Mouse (Mus musculus) heart, postnatal 25 days (tissue): Measurements from ENCODE around the gene Pgm2. TPM values are rescaled to one million over a fixed set of nuclear protein-coding genes. Genes with fewer than 3 reads are reported as not detected.

Experiments used
- DNase-seq: peaks from one replicate; pipeline ENCODE4 v3.0.0; 2022; ENCODE audit warnings: low spot score
- intact Hi-C: fragments of 180-260 bp; cut with DNase I; formaldehyde crosslinking; loops from one replicate; pipeline ENCODE4 v1.15.1; 2025
- microRNA-seq: library from miRNA; unstranded; fragments of <30 nt; microRNA quantifications from one replicate; pipeline ENCODE4 v1.2.0, GENCODE M21; 2022
- total RNA-seq, 2 experiments: library from RNA; stranded (reverse); gene quantifications; 2 replicates each; pipeline ENCODE4 v1.2.3; 2021

The Pgm2 gene
- total RNA-seq, 2 experiments from 2014 or later, result 5.7 to 6.8 TPM

- DNase-seq, result no peak
- intact Hi-C loops, result no loop called here
Observed at GRCm38 (mm10) chr5:64164414-64164813, 71.7 kb downstream of the Pgm2 start.

- intact Hi-C loops, result no loop called here
- DNase-seq, result no peak
Observed at GRCm38 (mm10) chr5:64165826-64166225, 73.1 kb downstream of the Pgm2 start.

GRCm38 (mm10) chr5:64168990-64169540, 76.3 kb downstream of the Pgm2 start:
- intact Hi-C loops, result no loop called here
- no peak for DNase-seq

- intact Hi-C loops, result no loop called here
- no peak for DNase-seq
Observed at GRCm38 (mm10) chr5:64172884-64173283, 80.1 kb downstream of the Pgm2 start.

GRCm38 (mm10) chr5:64173302-64173701, 80.6 kb downstream of the Pgm2 start:
- intact Hi-C loops, result no loop called here
- no peak for DNase-seq

GRCm38 (mm10) chr5:64174429-64174935, 81.7 kb downstream of the Pgm2 start:
- intact Hi-C loops, result no loop called here
- DNase-seq, result no peak

Small RNAs within 50 kb of the gene (microRNA-seq; reads per million reads assigned to microRNA genes)
- not detected for gene Gm22395
- not detected for gene Gm23967

Other genes starting within 250 kb of the Pgm2 start
- 10 to 100 TPM in 1 of 2 experiments, 1 to 10 TPM in 1; 8.7 to 11.7 TPM for gene Rell1, start 124.1 kb upstream of the Pgm2 start, total RNA-seq
- gene Tbc1d1, start 63.4 kb downstream of the Pgm2 start, total RNA-seq, result 10 to 100 TPM; 17.0 to 20.2 TPM